Mouse (Mus musculus): ENCODE results near the gene Trim80. TPM values are rescaled to one million over a fixed set of nuclear protein-coding genes. Genes with fewer than 3 reads are reported as not detected.

Gene Trim80
- polyA plus RNA-seq, 1 experiment from 2014 or later: 0.16 TPM

DNA sequence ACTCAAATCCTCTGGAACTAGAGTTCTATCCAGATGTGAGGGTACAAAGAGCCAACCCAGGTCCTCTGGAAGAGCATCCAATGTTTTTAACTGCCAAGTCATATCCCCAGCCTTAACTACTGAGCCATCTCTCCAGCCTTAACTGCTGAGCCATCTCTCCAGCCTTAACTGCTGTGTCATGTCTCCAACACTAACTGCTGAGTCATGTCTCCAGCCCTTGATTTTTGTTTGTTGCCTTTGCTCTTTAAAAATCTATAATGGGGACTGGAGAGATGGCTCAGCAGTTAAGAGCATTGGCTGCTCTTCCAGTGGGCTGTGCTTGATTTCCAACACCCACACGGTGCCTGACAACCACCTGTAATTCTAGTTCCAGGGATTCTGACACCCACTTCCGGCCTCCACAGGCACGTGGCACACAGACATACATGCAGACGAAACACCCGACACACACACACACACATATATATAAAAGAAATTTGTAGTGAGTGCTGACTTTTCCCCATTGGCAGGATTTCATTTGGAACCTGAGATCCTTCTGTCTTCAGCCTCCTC lies 2.7 kb upstream of the Trim80 start:
- H3K36me3 ChIP-seq (ENCODE audit: control insufficient read depth, insufficient read depth, low read length): no peaks in the 10 kb centered on the region
- H3K27me3 ChIP-seq (ENCODE audit: control insufficient read depth, insufficient read depth, low read length): no peaks in the 10 kb centered on the region; the same call in 1 of the 2 replicates
- no peak overlapping the region for H3K4me2 ChIP-seq (ENCODE audit: low read depth, low read length, severe bottlenecking)
- peaks cover 11% of the 10 kb centered on the region for H3K4me1 ChIP-seq (replicated peaks; ENCODE audit: control insufficient read depth, insufficient read depth, low read length)
- no peak overlapping the region for H3K27ac ChIP-seq (ENCODE audit: low read depth, low read length)
- H3K9ac ChIP-seq (ENCODE audit: low read length): no peak overlapping the region
- H3K4me3 ChIP-seq (ENCODE audit: low read depth, low read length): no peak overlapping the region
- ATAC-seq (replicated peaks; ENCODE audit: low FRiP score): no peak
- no peak for DNase-seq (ENCODE audit: low spot score)
- 84% methylated on average over 5 of the region's 5 CpGs for WGBS
- H3K9me3 ChIP-seq (ENCODE audit: control insufficient read depth, low read length): peaks cover 3% of the 10 kb centered on the region; the same call in 1 of the 2 replicates

DNA sequence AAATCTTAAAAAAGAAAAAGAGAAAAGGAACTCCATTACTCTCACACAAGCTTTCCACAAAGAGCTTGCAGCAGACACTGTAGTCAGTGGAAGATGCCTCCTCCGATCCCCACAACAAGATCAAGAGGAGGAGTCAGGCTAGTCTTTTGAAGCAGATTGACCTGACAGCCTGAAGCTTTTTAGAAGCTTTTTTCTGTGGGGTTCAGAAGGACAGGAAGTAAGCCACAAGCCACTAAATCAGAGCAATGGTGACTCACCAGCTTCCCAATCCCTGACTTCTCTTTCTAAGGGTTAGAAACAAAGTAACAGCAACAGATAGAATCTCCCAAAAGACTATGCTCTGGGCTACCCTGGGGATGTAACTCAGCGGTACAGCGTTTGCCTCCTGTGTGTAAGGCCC lies 1.0 kb upstream of the Trim80 start:
- Histone ChIP-seq H3K36me3 (ENCODE audit: control insufficient read depth, insufficient read depth, low read length) (no peaks in the 10 kb centered on the region), H3K4me3 (ENCODE audit: low read depth, low read length) (no peak overlapping the region), H3K9me3 (ENCODE audit: control insufficient read depth, low read length) (peaks cover 3% of the 10 kb centered on the region; the same call in 1 of the 2 replicates), H3K4me1 (replicated peaks; ENCODE audit: control insufficient read depth, insufficient read depth, low read length) (peaks cover 11% of the 10 kb centered on the region), H3K9ac (ENCODE audit: low read length) (no peak overlapping the region), H3K4me2 (ENCODE audit: low read depth, low read length, severe bottlenecking) (no peak overlapping the region), H3K27ac (ENCODE audit: low read depth, low read length) (no peak overlapping the region), H3K27me3 (ENCODE audit: control insufficient read depth, insufficient read depth, low read length) (no peaks in the 10 kb centered on the region; the same call in 1 of the 2 replicates)
- WGBS: 85% methylated on average over 3 of the region's 3 CpGs
- ATAC-seq (replicated peaks; ENCODE audit: low FRiP score) (no peak), DNase-seq (ENCODE audit: low spot score) (no peak)

DNA sequence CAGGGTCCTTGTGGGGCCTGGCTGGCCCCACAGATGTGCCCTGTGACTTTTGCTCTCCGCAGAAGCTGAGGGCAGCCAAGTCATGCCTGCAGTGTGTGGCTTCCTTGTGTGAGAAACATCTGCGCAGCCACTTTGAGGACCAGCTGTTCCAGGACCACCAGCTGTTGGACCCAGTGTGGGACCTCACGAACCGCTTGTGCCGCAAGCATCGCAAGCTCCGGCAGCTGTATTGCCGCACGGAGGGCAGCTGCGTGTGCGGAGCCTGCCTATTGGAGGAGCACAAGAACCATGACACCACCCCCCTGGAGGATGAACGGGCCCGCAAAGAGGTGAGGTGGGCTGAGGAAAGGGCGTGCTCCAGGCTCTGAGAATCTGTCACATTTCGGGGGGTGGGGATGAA lies 1.1 kb downstream of the Trim80 start:
- no peak overlapping the region for H3K4me2 ChIP-seq (ENCODE audit: low read depth, low read length, severe bottlenecking)
- no peak for ATAC-seq (replicated peaks; ENCODE audit: low FRiP score)

DNA sequence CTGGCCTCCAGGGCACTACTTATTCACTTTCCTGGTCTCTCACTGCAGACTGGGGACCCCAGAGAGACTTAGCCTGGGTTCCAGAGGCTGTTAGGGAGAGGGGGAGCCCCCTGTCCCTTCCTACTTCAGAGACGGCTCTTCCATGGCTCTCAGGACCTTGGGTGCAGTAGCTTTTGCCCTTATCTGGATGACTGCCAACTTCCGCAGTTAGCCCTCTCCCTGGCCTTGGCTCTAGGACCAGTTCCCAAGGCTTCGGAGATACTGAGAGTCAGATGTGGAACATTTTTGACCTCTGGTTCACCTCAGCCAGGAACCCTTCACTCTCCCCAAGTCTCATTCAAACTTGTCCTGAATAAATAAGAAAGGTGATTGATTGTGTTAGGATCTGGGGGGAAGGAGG lies 6.6 kb downstream of the Trim80 start:
- DNase-seq (ENCODE audit: low spot score) (no peak), ATAC-seq (replicated peaks; ENCODE audit: low FRiP score) (no peak)
- Histone ChIP-seq H3K27ac (ENCODE audit: low read depth, low read length) (no peak overlapping the region), H3K9me3 (ENCODE audit: control insufficient read depth, low read length) (no peaks in the 10 kb centered on the region), H3K4me3 (ENCODE audit: low read depth, low read length) (no peak overlapping the region), H3K4me2 (ENCODE audit: low read depth, low read length, severe bottlenecking) (no peak overlapping the region), H3K27me3 (ENCODE audit: control insufficient read depth, insufficient read depth, low read length) (no peaks in the 10 kb centered on the region), H3K4me1 (replicated peaks; ENCODE audit: control insufficient read depth, insufficient read depth, low read length) (no peaks in the 10 kb centered on the region), H3K36me3 (ENCODE audit: control insufficient read depth, insufficient read depth, low read length) (no peaks in the 10 kb centered on the region), H3K9ac (ENCODE audit: low read length) (no peak overlapping the region)
- 89% methylated on average over 3 of the region's 3 CpGs for WGBS

More for the DNA sequence above, 1.1 kb downstream of the Trim80 start:
- Histone ChIP-seq H3K4me3 (ENCODE audit: low read depth, low read length) (no peak overlapping the region), H3K27me3 (ENCODE audit: control insufficient read depth, insufficient read depth, low read length) (no peaks in the 10 kb centered on the region), H3K27ac (ENCODE audit: low read depth, low read length) (no peak overlapping the region), H3K36me3 (ENCODE audit: control insufficient read depth, insufficient read depth, low read length) (no peaks in the 10 kb centered on the region), H3K9ac (ENCODE audit: low read length) (no peak overlapping the region), H3K9me3 (ENCODE audit: control insufficient read depth, low read length) (peaks cover 3% of the 10 kb centered on the region; the same call in 1 of the 2 replicates), H3K4me1 (replicated peaks; ENCODE audit: control insufficient read depth, insufficient read depth, low read length) (no peaks in the 10 kb centered on the region; the same call in 1 of the 2 replicates)
- WGBS: 53% methylated on average over 15 of the region's 15 CpGs
- no peak for DNase-seq (ENCODE audit: low spot score)

DNA sequence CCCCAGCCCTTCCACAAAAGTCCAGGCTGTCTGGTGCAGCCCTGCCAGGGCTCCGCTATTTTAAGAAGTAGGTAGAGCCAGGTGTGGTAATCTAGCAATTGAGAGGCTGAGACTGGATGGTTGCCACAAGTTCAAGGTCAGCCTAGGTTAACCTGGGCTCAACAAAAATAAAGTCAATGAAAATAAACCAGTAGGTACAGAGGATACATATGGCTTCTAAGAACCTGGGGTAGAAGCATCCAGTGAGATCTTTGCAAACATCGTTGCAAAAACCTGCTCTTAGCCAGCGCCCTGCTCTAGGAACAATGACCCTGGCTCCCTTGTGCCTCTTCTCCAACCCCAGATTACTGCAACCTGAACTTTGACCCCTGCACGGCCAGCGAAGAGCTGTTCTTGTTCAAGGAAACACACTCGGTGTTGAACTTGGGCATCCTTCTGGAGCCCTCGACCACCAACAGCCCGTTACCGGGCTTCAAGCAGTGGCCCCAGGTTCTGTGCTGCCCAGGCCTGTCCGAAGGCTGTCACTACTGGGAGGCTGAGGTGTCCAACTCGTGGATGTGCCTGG lies 7.1 kb downstream of the Trim80 start:
- no peak overlapping the region for H3K9ac ChIP-seq (ENCODE audit: low read length)
- H3K27ac ChIP-seq (ENCODE audit: low read depth, low read length): no peak overlapping the region
- 88% methylated on average over 11 of the region's 11 CpGs for WGBS
- H3K4me2 ChIP-seq (ENCODE audit: low read depth, low read length, severe bottlenecking): no peak overlapping the region
- no peaks in the 10 kb centered on the region for H3K4me1 ChIP-seq (replicated peaks; ENCODE audit: control insufficient read depth, insufficient read depth, low read length)
- no peaks in the 10 kb centered on the region for H3K27me3 ChIP-seq (ENCODE audit: control insufficient read depth, insufficient read depth, low read length)
- H3K4me3 ChIP-seq (ENCODE audit: low read depth, low read length): no peak overlapping the region
- H3K9me3 ChIP-seq (ENCODE audit: control insufficient read depth, low read length): no peaks in the 10 kb centered on the region
- ATAC-seq (replicated peaks; ENCODE audit: low FRiP score) (no peak), DNase-seq (ENCODE audit: low spot score) (no peak)
- H3K36me3 ChIP-seq (ENCODE audit: control insufficient read depth, insufficient read depth, low read length): no peaks in the 10 kb centered on the region

DNA sequence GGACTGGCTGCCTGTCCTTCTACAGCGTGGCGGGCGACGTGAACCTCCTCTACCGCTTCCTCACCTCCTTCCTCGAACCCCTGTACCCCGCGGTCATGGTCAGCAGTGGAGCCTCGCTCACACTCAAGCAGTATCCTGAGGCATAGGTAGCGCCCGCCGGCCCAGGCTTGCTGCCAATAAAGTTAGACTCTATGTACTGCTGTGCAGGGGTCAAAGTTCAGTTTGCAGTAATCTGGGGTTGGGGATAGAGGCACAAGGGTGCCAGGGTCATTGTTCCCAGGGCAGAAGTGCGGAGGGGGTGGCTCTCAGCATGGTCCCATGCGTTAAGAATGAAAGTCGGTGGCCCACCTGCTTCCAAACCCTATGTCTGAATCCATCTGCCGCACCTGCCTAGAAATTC lies 7.7 kb downstream of the Trim80 start:
- Histone ChIP-seq H3K4me3 (ENCODE audit: low read depth, low read length) (no peak overlapping the region), H3K9me3 (ENCODE audit: control insufficient read depth, low read length) (no peaks in the 10 kb centered on the region), H3K4me1 (replicated peaks; ENCODE audit: control insufficient read depth, insufficient read depth, low read length) (no peaks in the 10 kb centered on the region), H3K27me3 (ENCODE audit: control insufficient read depth, insufficient read depth, low read length) (no peaks in the 10 kb centered on the region), H3K9ac (ENCODE audit: low read length) (no peak overlapping the region), H3K4me2 (ENCODE audit: low read depth, low read length, severe bottlenecking) (no peak overlapping the region), H3K27ac (ENCODE audit: low read depth, low read length) (no peak overlapping the region), H3K36me3 (ENCODE audit: control insufficient read depth, insufficient read depth, low read length) (no peaks in the 10 kb centered on the region)
- 84% methylated on average over 16 of the region's 16 CpGs for WGBS
- DNase-seq (ENCODE audit: low spot score) (no peak), ATAC-seq (replicated peaks; ENCODE audit: low FRiP score) (no peak)

DNA sequence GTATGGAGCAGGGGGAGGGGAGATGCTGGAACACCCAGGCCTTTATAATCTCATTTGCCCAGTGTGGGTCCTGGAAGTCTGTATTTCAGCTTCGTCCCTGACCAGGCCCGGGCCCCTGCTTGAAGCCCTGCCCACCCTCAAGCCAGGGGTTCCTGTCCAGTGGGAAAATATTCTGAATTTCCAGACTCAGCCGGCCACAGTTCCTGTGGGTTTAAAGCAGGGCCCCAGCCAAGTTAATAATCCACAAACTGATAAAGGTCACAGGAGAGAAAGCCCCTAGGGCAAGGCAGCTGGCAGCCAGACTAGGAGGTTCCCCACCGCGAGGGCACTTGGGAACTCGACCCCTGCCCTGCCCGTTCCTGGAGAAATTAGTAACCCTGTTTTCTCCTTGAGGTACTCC lies 8.7 kb downstream of the Trim80 start:
- H3K27me3 ChIP-seq (ENCODE audit: control insufficient read depth, insufficient read depth, low read length): no peaks in the 10 kb centered on the region
- no peak overlapping the region for H3K9ac ChIP-seq (ENCODE audit: low read length)
- no peak for ATAC-seq (replicated peaks; ENCODE audit: low FRiP score)
- H3K4me2 ChIP-seq (ENCODE audit: low read depth, low read length, severe bottlenecking): no peak overlapping the region
- 63% methylated on average over 7 of the region's 7 CpGs for WGBS
- H3K4me3 ChIP-seq (ENCODE audit: low read depth, low read length): no peak overlapping the region
- no peaks in the 10 kb centered on the region for H3K9me3 ChIP-seq (ENCODE audit: control insufficient read depth, low read length)
- no peaks in the 10 kb centered on the region for H3K36me3 ChIP-seq (ENCODE audit: control insufficient read depth, insufficient read depth, low read length)
- H3K27ac ChIP-seq (ENCODE audit: low read depth, low read length): no peak overlapping the region
- DNase-seq (ENCODE audit: low spot score): no peak
- H3K4me1 ChIP-seq (replicated peaks; ENCODE audit: control insufficient read depth, insufficient read depth, low read length): no peaks in the 10 kb centered on the region

DNA sequence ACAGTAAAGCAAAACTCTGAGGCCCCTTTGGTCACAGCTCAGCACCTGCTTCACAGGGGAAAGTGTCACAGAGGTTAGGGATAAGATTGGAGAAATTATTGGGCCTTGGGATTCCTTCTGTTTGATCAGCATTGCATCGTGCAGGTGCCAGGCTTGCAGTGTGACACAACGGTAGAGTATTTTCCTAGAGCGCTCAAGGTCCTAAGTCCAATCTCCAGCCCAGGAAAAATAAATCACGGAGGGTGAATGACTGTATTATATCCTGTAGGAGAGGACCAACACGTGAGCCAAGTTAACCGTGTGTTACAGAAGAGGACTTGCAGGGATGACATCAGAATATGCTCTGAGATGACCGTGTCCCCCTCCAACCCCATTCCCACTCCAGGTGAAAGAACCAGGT lies 9.8 kb downstream of the Trim80 start:
- Histone ChIP-seq H3K4me3 (ENCODE audit: low read depth, low read length) (no peak overlapping the region), H3K36me3 (ENCODE audit: control insufficient read depth, insufficient read depth, low read length) (no peaks in the 10 kb centered on the region), H3K27ac (ENCODE audit: low read depth, low read length) (no peak overlapping the region), H3K4me2 (ENCODE audit: low read depth, low read length, severe bottlenecking) (no peak overlapping the region), H3K9ac (ENCODE audit: low read length) (no peak overlapping the region), H3K27me3 (ENCODE audit: control insufficient read depth, insufficient read depth, low read length) (no peaks in the 10 kb centered on the region), H3K4me1 (replicated peaks; ENCODE audit: control insufficient read depth, insufficient read depth, low read length) (no peaks in the 10 kb centered on the region), H3K9me3 (ENCODE audit: control insufficient read depth, low read length) (no peaks in the 10 kb centered on the region)
- ATAC-seq (replicated peaks; ENCODE audit: low FRiP score): no peak
- DNase-seq (ENCODE audit: low spot score): no peak
- WGBS: 90% methylated on average over 7 of the region's 7 CpGs

DNA sequence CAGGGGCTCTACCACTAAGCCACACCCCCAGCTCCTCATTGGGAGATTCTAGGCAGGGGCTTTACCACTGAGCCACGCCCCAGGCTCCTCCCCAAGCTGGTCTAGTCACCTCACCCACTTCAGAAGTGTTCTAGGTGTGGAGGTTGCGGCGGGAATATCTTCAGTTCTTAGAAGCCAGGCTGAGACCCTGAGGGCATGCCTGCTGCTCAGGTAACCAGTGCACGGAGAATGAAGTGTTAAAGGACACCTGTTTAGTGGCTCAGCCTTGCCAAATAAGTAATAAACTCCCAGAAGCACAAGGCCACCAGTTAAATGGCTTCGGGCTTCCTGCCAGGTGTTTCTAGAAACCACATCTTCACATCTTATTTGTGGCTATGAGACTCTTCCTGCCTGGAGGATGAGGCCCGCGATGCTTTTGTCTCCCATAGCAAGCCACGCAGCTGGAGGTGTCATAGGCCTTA lies 11.5 kb downstream of the Trim80 start:
- H3K4me3 ChIP-seq (ENCODE audit: low read depth, low read length): no peak overlapping the region
- ATAC-seq (replicated peaks; ENCODE audit: low FRiP score): no peak
- WGBS: 91% methylated on average over 8 of the region's 8 CpGs
- H3K4me1 ChIP-seq (replicated peaks; ENCODE audit: control insufficient read depth, insufficient read depth, low read length): no peaks in the 10 kb centered on the region
- no peak overlapping the region for H3K9ac ChIP-seq (ENCODE audit: low read length)
- no peaks in the 10 kb centered on the region for H3K36me3 ChIP-seq (ENCODE audit: control insufficient read depth, insufficient read depth, low read length)
- H3K4me2 ChIP-seq (ENCODE audit: low read depth, low read length, severe bottlenecking): no peak overlapping the region
- no peak overlapping the region for H3K27ac ChIP-seq (ENCODE audit: low read depth, low read length)
- no peaks in the 10 kb centered on the region for H3K27me3 ChIP-seq (ENCODE audit: control insufficient read depth, insufficient read depth, low read length)
- no peaks in the 10 kb centered on the region for H3K9me3 ChIP-seq (ENCODE audit: control insufficient read depth, low read length)
- DNase-seq (ENCODE audit: low spot score): no peak

All from forebrain, embryonic 11.5 days (tissue).